Mouse (Mus musculus) CH12.LX (cell line): ENCODE results near the gene Tcf7l1. TPM values are rescaled to one million over a fixed set of nuclear protein-coding genes. Genes with fewer than 3 reads are reported as not detected.

Experiments used
- DNase-seq: peaks from one replicate; pipeline ENCODE4 v3.0.0-alpha.2; 2013; ENCODE audit errors: extremely low read depth
- H3K27ac ChIP-seq: 2 replicates; pipeline ENCODE4 v1.5.1; 2012; ENCODE audit warnings: low read depth, mild to moderate bottlenecking, control low read depth, moderate library complexity; ENCODE audit not compliant: insufficient read depth
- H3K27me3 ChIP-seq: replicated peaks from 2 replicates; pipeline ENCODE3; 2012; ENCODE audit warnings: inconsistent platforms
- H3K36me3 ChIP-seq, 2 experiments: replicated peaks in 1 of 2; 2 replicates each; pipeline versions ENCODE3 to v1.6.1; 2012; ENCODE audit warnings: inconsistent platforms in 1 of 2, low read length in 1 of 2, mild to moderate bottlenecking in 1 of 2, mixed read lengths in 1 of 2, moderate library complexity in 1 of 2; ENCODE audit not compliant: control insufficient read depth in 1 of 2, insufficient read depth in 1 of 2
- H3K4me1 ChIP-seq, 2 experiments: 2 replicates each; pipeline ENCODE4 v1.6.1; 2012; ENCODE audit warnings: inconsistent platforms in 1 of 2, moderate library complexity in 1 of 2; ENCODE audit not compliant: insufficient read depth in 2 of 2, control insufficient read depth in 1 of 2
- H3K4me2 ChIP-seq: 2 replicates; pipeline ENCODE4 v1.6.1; 2012; ENCODE audit warnings: low read depth, mild to moderate bottlenecking, control low read depth; ENCODE audit not compliant: poor library complexity, insufficient read depth, severe bottlenecking
- H3K4me3 ChIP-seq, 3 experiments: fragments of 150-350 bp in 1 of 3; sonication (generic) in 1 of 3; replicated peaks in 1 of 3; 2 replicates each; pipeline versions ENCODE3 to v1.5.1; 2011 to 2012; ENCODE audit warnings: low read depth in 2 of 3, low read length in 2 of 3, mild to moderate bottlenecking in 2 of 3, moderate library complexity in 2 of 3, control low read depth in 1 of 3, improper control_type of control experiment in 1 of 3, inconsistent platforms in 1 of 3, mixed read lengths in 1 of 3; ENCODE audit not compliant: poor library complexity in 1 of 3
- H3K79me2 ChIP-seq: replicated peaks from 2 replicates; pipeline ENCODE4 v1.6.1; 2012; ENCODE audit warnings: mild to moderate bottlenecking, moderate library complexity; ENCODE audit not compliant: control insufficient read depth, poor library complexity, insufficient read depth, severe bottlenecking; ENCODE audit errors: extremely low read depth
- H3K9ac ChIP-seq: 2 replicates; pipeline ENCODE4 v1.6.1; 2012; ENCODE audit warnings: low read depth, mild to moderate bottlenecking, control low read depth, moderate library complexity; ENCODE audit not compliant: insufficient read depth
- H3K9me3 ChIP-seq: replicated peaks from 2 replicates; pipeline ENCODE3; 2012; ENCODE audit warnings: low read length, inconsistent platforms, mixed read lengths
- BHLHE40 ChIP-seq: IDR thresholded peaks from 2 replicates; pipeline ENCODE4 v1.6.1; 2011; ENCODE audit warnings: mild to moderate bottlenecking, low read depth, low read length, improper control_type of control experiment
- CHD1 ChIP-seq: IDR thresholded peaks from 2 replicates; pipeline ENCODE4 v1.6.1; 2012; ENCODE audit warnings: low read depth, low read length, improper control_type of control experiment, inconsistent platforms
- CHD2 ChIP-seq: IDR thresholded peaks from 2 replicates; pipeline ENCODE4 v1.6.1; 2011; ENCODE audit warnings: low read length, improper control_type of control experiment
- E2F4 ChIP-seq: IDR thresholded peaks from 2 replicates; pipeline ENCODE4 v1.6.1; 2011; ENCODE audit warnings: low read depth, low read length, improper control_type of control experiment; ENCODE audit not compliant: insufficient replicate concordance
- EP300 ChIP-seq: IDR thresholded peaks from 2 replicates; pipeline ENCODE4 v1.6.1; 2011; ENCODE audit warnings: low read length, improper control_type of control experiment
- IRF4 ChIP-seq: IDR thresholded peaks from 2 replicates; pipeline ENCODE4 v1.6.1; 2014; ENCODE audit warnings: low read depth, mild to moderate bottlenecking, inconsistent platforms, low read length, improper control_type of control experiment
- JUN ChIP-seq: IDR thresholded peaks from 2 replicates; pipeline ENCODE4 v1.6.1; 2011; ENCODE audit warnings: low read depth, mild to moderate bottlenecking, low read length, improper control_type of control experiment, moderate library complexity; ENCODE audit not compliant: insufficient read depth
- JUND ChIP-seq: conservative IDR thresholded peaks from 2 replicates; pipeline ENCODE4 v1.6.1; 2011; ENCODE audit warnings: low read depth, low read length, improper control_type of control experiment
- MAFK ChIP-seq: IDR thresholded peaks from 2 replicates; pipeline ENCODE4 v1.6.1; 2011; ENCODE audit warnings: low read length, improper control_type of control experiment; ENCODE audit not compliant: insufficient replicate concordance
- MAZ ChIP-seq: IDR thresholded peaks from 2 replicates; pipeline ENCODE4 v1.6.1; 2012; ENCODE audit warnings: low read depth, mild to moderate bottlenecking, inconsistent platforms, low read length, improper control_type of control experiment, moderate library complexity
- MEF2A ChIP-seq: IDR thresholded peaks from 2 replicates; pipeline ENCODE4 v1.6.1; 2014; ENCODE audit warnings: low read depth, mild to moderate bottlenecking, inconsistent platforms, low read length, improper control_type of control experiment, borderline replicate concordance
- MYC ChIP-seq: IDR thresholded peaks from 2 replicates; pipeline ENCODE4 v1.6.1; 2011; ENCODE audit warnings: low read depth, mild to moderate bottlenecking, improper control_type of control experiment, low read length
- POLR2A ChIP-seq: IDR thresholded peaks from 2 replicates; pipeline ENCODE4 v1.6.1; 2011; ENCODE audit warnings: low read depth, mild to moderate bottlenecking, improper control_type of control experiment, low read length
- RCOR1 ChIP-seq: conservative IDR thresholded peaks from 2 replicates; pipeline ENCODE4 v1.6.1; 2012; ENCODE audit warnings: low read depth, mild to moderate bottlenecking, inconsistent platforms, low read length, improper control_type of control experiment
- SMC3 ChIP-seq: IDR thresholded peaks from 2 replicates; pipeline ENCODE4 v1.6.1; 2011; ENCODE audit warnings: low read depth, low read length, improper control_type of control experiment
- TCF12 ChIP-seq: IDR thresholded peaks from 2 replicates; pipeline ENCODE4 v1.6.1; 2014; ENCODE audit warnings: low read depth, mild to moderate bottlenecking, inconsistent platforms, low read length, improper control_type of control experiment
- ZKSCAN1 ChIP-seq: IDR thresholded peaks from 2 replicates; pipeline ENCODE4 v1.6.1; 2012; ENCODE audit warnings: low read depth, inconsistent platforms, low read length, improper control_type of control experiment, borderline replicate concordance
- ZNF384 ChIP-seq: IDR thresholded peaks from 2 replicates; pipeline ENCODE4 v1.6.1; 2012; ENCODE audit warnings: low read depth, low read length, improper control_type of control experiment, inconsistent platforms
- dilution Hi-C: fragments of 300-500 bp; cut with MboI; formaldehyde crosslinking; loops from 2 replicates; pipeline ENCODE4 v1.14.3; 2020; ENCODE audit warnings: low sequenced_read_pairs; ENCODE audit not compliant: extremely low pct_unique_long_range_greater_than_20kb, extremely low pct_ligation_motif_present
- in situ Hi-C: fragments of 300-500 bp; cut with MboI; formaldehyde crosslinking; loops from 3 replicates; pipeline ENCODE4 v1.14.3; 2019; ENCODE audit warnings: low sequenced_read_pairs, low pct_ligation_motif_present, low pct_unique_long_range_greater_than_20kb, mixed read lengths
- polyA plus RNA-seq: library from polyadenylated mRNA; unstranded; fragments of >175 nt; gene quantifications from 2 replicates; pipeline ENCODE4 v1.2.1, GENCODE M21; 2012; ENCODE audit warnings: low read depth; ENCODE audit not compliant: insufficient read length
- total RNA-seq, 2 experiments: library from RNA; depleted of rRNA; stranded (reverse); fragments of 300-350 nt in 1 of 2; fragments of >200 nt in 1 of 2; gene quantifications; 2 replicates each; pipeline ENCODE4 v1.2.3; 2012 to 2014

Gene Tcf7l1
- total and polyA plus RNA-seq, 3 experiments, result 0.13 to 9.9 (median 0.47) TPM

DNA sequence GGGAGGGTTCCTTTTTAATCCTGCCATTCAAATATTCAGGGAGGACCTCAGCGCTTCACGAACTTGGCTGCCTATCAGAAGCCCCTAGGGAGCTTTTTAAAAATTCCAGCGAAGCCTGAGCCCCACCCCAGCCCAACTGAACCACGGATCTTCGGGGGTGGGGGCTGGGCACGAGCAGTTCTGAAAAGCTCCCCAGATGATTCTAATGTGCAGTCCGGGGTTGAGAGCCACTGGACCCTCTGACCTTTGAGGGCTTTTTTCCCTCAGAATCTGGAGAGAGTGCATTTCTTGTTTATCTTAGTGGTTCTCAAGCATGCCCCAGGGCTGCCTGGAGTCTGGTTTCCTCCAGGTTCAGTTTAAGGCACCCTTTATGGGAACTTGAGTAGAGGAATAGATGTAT lies 27.4 kb downstream of the Tcf7l1 start:
- no peak for DNase-seq
- Histone ChIP-seq H3K27me3 (no peaks in the 10 kb centered on the region), H3K36me3 (no peaks in the 10 kb centered on the region), H3K9ac (no peak overlapping the region), H3K27ac (no peak overlapping the region), H3K4me2 (no peak overlapping the region; the same call in 1 of the 2 replicates), H3K4me3 (no peak overlapping the region), H3K79me2 (no peaks in the 10 kb centered on the region), H3K4me1 (peaks cover 4 to 23% of the 10 kb centered on the region in 2 experiments), H3K9me3 (no peaks in the 10 kb centered on the region)
- TF ChIP-seq MYC, result no peak
- TF ChIP-seq JUN, result no peak
- TF ChIP-seq E2F4, result no peak
- no peak for TF ChIP-seq RCOR1
- dilution Hi-C loops (no loop called here), in situ Hi-C loops (no loop called here)

DNA sequence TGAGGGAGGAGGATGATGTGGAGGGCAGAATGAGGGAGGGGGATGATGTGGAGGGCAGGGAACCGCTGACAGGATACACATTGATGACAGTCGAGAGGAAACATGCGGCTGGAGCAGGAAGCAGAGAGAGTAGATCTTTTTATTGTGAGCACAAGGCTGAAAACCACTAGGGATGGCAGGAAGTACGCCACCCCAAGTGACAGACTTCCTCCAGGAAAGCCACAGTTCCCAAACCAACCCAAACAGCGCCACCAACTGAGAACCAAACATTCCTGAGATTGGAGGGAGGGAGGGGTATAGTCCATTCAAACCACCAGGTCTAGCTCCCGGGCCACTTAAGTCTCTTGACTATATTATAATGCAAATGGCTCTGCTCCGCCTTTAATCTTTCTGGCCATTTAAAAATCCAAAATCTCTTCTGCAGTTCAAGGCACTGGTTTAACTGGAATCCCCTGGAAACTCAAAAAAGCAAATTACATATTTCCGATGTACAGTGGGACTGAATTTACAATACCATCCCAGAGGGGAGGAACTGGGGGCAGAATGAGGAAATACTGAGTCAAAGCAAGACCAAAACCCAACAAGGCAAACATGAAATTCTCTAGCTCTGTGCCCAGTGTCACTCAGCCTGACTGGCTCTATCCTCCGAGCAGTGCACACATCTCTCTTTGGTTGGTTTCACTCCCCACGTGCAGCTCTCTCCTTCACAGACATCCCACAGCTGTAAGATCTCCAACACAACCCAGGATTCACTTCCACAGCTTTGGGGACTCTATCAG lies 30.6 kb downstream of the Tcf7l1 start:
- Histone ChIP-seq H3K79me2 (no peaks in the 10 kb centered on the region), H3K9me3 (no peaks in the 10 kb centered on the region), H3K4me2 (peak overlapping the region; percentile 40), H3K27ac (no peak overlapping the region), H3K4me1 (peaks cover 4 to 18% of the 10 kb centered on the region in 2 experiments), H3K9ac (no peak overlapping the region), H3K36me3 (no peaks in the 10 kb centered on the region), H3K27me3 (no peaks in the 10 kb centered on the region), H3K4me3 (no peak overlapping the region)
- dilution Hi-C loops (no loop called here), in situ Hi-C loops (no loop called here)
- DNase-seq, result peak; percentile 67
- no peak for TF ChIP-seq ZKSCAN1
- 0 out of 2 replicates have a peak, but pooled peaks have one; percentile 36 for TF ChIP-seq MEF2A
- TF ChIP-seq MAZ, result no peak
- TF ChIP-seq SMC3, result no peak
- no peak for TF ChIP-seq ZNF384
- TF ChIP-seq JUN, result peak; percentile 65
- TF ChIP-seq BHLHE40, result peak; percentile 81
- TF ChIP-seq IRF4, result peak; percentile 83
- TF ChIP-seq MAFK, result no peak
- peak; percentile 87 for TF ChIP-seq EP300
- TF ChIP-seq CHD2, result no peak
- TF ChIP-seq RCOR1, result 0 out of 2 replicates have a peak, but pooled peaks have one; percentile 34
- TF ChIP-seq TCF12, result no peak
- TF ChIP-seq POLR2A, result no peak
- TF ChIP-seq JUND, result peak; percentile 85
- no peak for TF ChIP-seq CHD1
